Mouse (Mus musculus) MEL (cell line): Measurements from ENCODE around the gene Ccdc57. TPM values are rescaled to one million over a fixed set of nuclear protein-coding genes. Genes with fewer than 3 reads are reported as not detected.
A peak's percentile ranks its signal among the peaks of the same experiment; 100 is the strongest.

ENCODE experiments used
- DNase-seq: peaks from one replicate; pipeline ENCODE4 v3.0.0; 2011; ENCODE audit warnings: low read depth, low spot score
- H3K27ac ChIP-seq: 2 replicates; pipeline ENCODE4 v1.5.1; 2012; ENCODE audit warnings: low read depth, mild to moderate bottlenecking, control low read depth, low read length, moderate library complexity; ENCODE audit not compliant: control insufficient read depth
- H3K27me3 ChIP-seq, 2 experiments: fragments of 150-350 bp in 1 of 2; sonication (generic) in 1 of 2; 2 replicates each; pipeline ENCODE4 v1.6.1; 2012; ENCODE audit warnings: low read length in 2 of 2, mild to moderate bottlenecking in 2 of 2, improper control_type of control experiment in 1 of 2, moderate library complexity in 1 of 2; ENCODE audit not compliant: insufficient read depth in 2 of 2, control insufficient read depth in 1 of 2
- H3K36me3 ChIP-seq, 2 experiments: 2 replicates each; pipeline ENCODE4 v1.6.1; 2012 to 2014; ENCODE audit warnings: low read length in 2 of 2, improper control_type of control experiment in 1 of 2, inconsistent platforms in 1 of 2, mild to moderate bottlenecking in 1 of 2; ENCODE audit not compliant: insufficient read depth in 2 of 2, control insufficient read depth in 1 of 2
- H3K4me1 ChIP-seq, 2 experiments: fragments of 150-350 bp in 1 of 2; sonication (generic) in 1 of 2; 2 replicates each; pipeline ENCODE4 v1.6.1; 2012; ENCODE audit warnings: low read length in 2 of 2, improper control_type of control experiment in 1 of 2, mild to moderate bottlenecking in 1 of 2; ENCODE audit not compliant: insufficient read depth in 2 of 2, control insufficient read depth in 1 of 2
- H3K4me3 ChIP-seq, 2 experiments: fragments of 150-350 bp in 1 of 2; sonication (generic) in 1 of 2; 2 replicates each; pipeline ENCODE4 v1.5.1; 2012; ENCODE audit warnings: low read depth in 2 of 2, low read length in 2 of 2, mild to moderate bottlenecking in 2 of 2, moderate library complexity in 2 of 2, control low read depth in 1 of 2, improper control_type of control experiment in 1 of 2; ENCODE audit not compliant: control insufficient read depth in 1 of 2, insufficient read depth in 1 of 2
- H3K79me2 ChIP-seq: 2 replicates; pipeline ENCODE4 v1.6.1; 2012; ENCODE audit warnings: mild to moderate bottlenecking, low read length, moderate library complexity; ENCODE audit not compliant: control insufficient read depth, poor library complexity, insufficient read depth
- H3K9ac ChIP-seq: 2 replicates; pipeline ENCODE4 v1.6.1; 2012; ENCODE audit warnings: low read depth, mild to moderate bottlenecking, control low read depth, low read length, moderate library complexity; ENCODE audit not compliant: control insufficient read depth, poor library complexity, severe bottlenecking
- H3K9me3 ChIP-seq: fragments of 150-350 bp; sonication (generic); replicated peaks from 2 replicates; pipeline ENCODE4 v1.6.1; 2012; ENCODE audit warnings: mild to moderate bottlenecking, low read length, improper control_type of control experiment, moderate library complexity; ENCODE audit not compliant: insufficient read depth
- BHLHE40 ChIP-seq: IDR thresholded peaks from 2 replicates; pipeline ENCODE4 v1.6.1; 2012; ENCODE audit warnings: low read depth, mild to moderate bottlenecking, inconsistent platforms, low read length, improper control_type of control experiment, borderline replicate concordance
- CHD1 ChIP-seq: IDR thresholded peaks from 2 replicates; pipeline ENCODE4 v1.6.1; 2012; ENCODE audit warnings: low read depth, mild to moderate bottlenecking, inconsistent platforms, low read length, improper control_type of control experiment
- CHD2 ChIP-seq: IDR thresholded peaks from 2 replicates; pipeline ENCODE4 v1.6.1; 2011; ENCODE audit warnings: low read length, improper control_type of control experiment
- E2F4 ChIP-seq: IDR thresholded peaks from 2 replicates; pipeline ENCODE4 v1.6.1; 2011; ENCODE audit warnings: low read depth, low read length, improper control_type of control experiment, borderline replicate concordance
- ELF1 ChIP-seq: IDR thresholded peaks from 2 replicates; pipeline ENCODE4 v1.6.1; 2014; ENCODE audit warnings: low read depth, mild to moderate bottlenecking, inconsistent platforms, low read length, improper control_type of control experiment, moderate library complexity
- GABPA ChIP-seq: IDR thresholded peaks from 2 replicates; pipeline ENCODE4 v1.6.1; 2012; ENCODE audit warnings: low read depth, mild to moderate bottlenecking, inconsistent platforms, low read length, improper control_type of control experiment, moderate library complexity
- GATA1 ChIP-seq: IDR thresholded peaks from 2 replicates; pipeline ENCODE4 v1.6.1; 2011; ENCODE audit warnings: low read depth, low read length, improper control_type of control experiment
- HCFC1 ChIP-seq: IDR thresholded peaks from 2 replicates; pipeline ENCODE4 v1.6.1; 2012; ENCODE audit warnings: low read depth, mild to moderate bottlenecking, inconsistent platforms, low read length, improper control_type of control experiment, moderate library complexity
- JUND ChIP-seq: IDR thresholded peaks from 2 replicates; pipeline ENCODE4 v1.6.1; 2011; ENCODE audit warnings: low read depth, mild to moderate bottlenecking, improper control_type of control experiment, low read length
- KAT2A ChIP-seq: conservative IDR thresholded peaks from 2 replicates; pipeline ENCODE4 v1.6.1; 2012; ENCODE audit warnings: low read depth, low read length, improper control_type of control experiment, inconsistent platforms
- MAFK ChIP-seq: IDR thresholded peaks from 2 replicates; pipeline ENCODE4 v1.6.1; 2011; ENCODE audit warnings: low read depth, mild to moderate bottlenecking, low read length, improper control_type of control experiment, borderline replicate concordance
- MAX ChIP-seq: IDR thresholded peaks from 2 replicates; pipeline ENCODE4 v1.6.1; 2011; ENCODE audit warnings: low read length, improper control_type of control experiment
- MAZ ChIP-seq: IDR thresholded peaks from 2 replicates; pipeline ENCODE4 v1.6.1; 2012; ENCODE audit warnings: low read depth, mild to moderate bottlenecking, inconsistent platforms, low read length, improper control_type of control experiment
- MEF2A ChIP-seq: IDR thresholded peaks from 2 replicates; pipeline ENCODE4 v1.6.1; 2014; ENCODE audit warnings: low read depth, mild to moderate bottlenecking, inconsistent platforms, low read length, improper control_type of control experiment; ENCODE audit not compliant: poor library complexity, insufficient replicate concordance, severe bottlenecking; ENCODE audit errors: extremely low read depth
- MXI1 ChIP-seq: IDR thresholded peaks from 2 replicates; pipeline ENCODE4 v1.6.1; 2011; ENCODE audit warnings: mild to moderate bottlenecking, low read depth, low read length, improper control_type of control experiment
- MYB ChIP-seq: IDR thresholded peaks from 2 replicates; pipeline ENCODE4 v1.6.1; 2011; ENCODE audit warnings: mild to moderate bottlenecking, low read depth, low read length, improper control_type of control experiment
- MYC ChIP-seq: IDR thresholded peaks from 2 replicates; pipeline ENCODE4 v1.6.1; 2011; ENCODE audit warnings: low read depth, mild to moderate bottlenecking, low read length, improper control_type of control experiment, moderate library complexity
- NELFE ChIP-seq: IDR thresholded peaks from 2 replicates; pipeline ENCODE4 v1.6.1; 2011; ENCODE audit warnings: low read depth, low read length, improper control_type of control experiment
- NRF1 ChIP-seq: IDR thresholded peaks from 2 replicates; pipeline ENCODE4 v1.6.1; 2014; ENCODE audit warnings: low read depth, mild to moderate bottlenecking, inconsistent platforms, low read length, improper control_type of control experiment, moderate library complexity; ENCODE audit not compliant: poor library complexity, insufficient read depth, severe bottlenecking
- POLR2A ChIP-seq, 2 experiments: IDR thresholded peaks; 2 replicates each; pipeline ENCODE4 v1.6.1; 2011 to 2012; ENCODE audit warnings: low read length in 2 of 2, mild to moderate bottlenecking in 2 of 2, control low read depth in 1 of 2, improper control_type of control experiment in 1 of 2, low read depth in 1 of 2, moderate library complexity in 1 of 2; ENCODE audit not compliant: control insufficient read depth in 1 of 2, insufficient read depth in 1 of 2, poor library complexity in 1 of 2
- POLR2AphosphoS2 ChIP-seq: IDR thresholded peaks from 2 replicates; pipeline ENCODE4 v1.6.1; 2011; ENCODE audit warnings: low read length, improper control_type of control experiment
- POLR2AphosphoS5 ChIP-seq: IDR thresholded peaks from 2 replicates; pipeline ENCODE4 v1.6.1; 2012; ENCODE audit warnings: low read depth, borderline replicate concordance, mild to moderate bottlenecking, inconsistent platforms, low read length, moderate library complexity, mixed read lengths
- RCOR1 ChIP-seq: IDR thresholded peaks from 2 replicates; pipeline ENCODE4 v1.6.1; 2012; ENCODE audit warnings: low read depth, mild to moderate bottlenecking, inconsistent platforms, low read length, improper control_type of control experiment
- SIN3A ChIP-seq: IDR thresholded peaks from 2 replicates; pipeline ENCODE4 v1.6.1; 2012; ENCODE audit warnings: low read length, improper control_type of control experiment, inconsistent platforms
- SMC3 ChIP-seq: IDR thresholded peaks from 2 replicates; pipeline ENCODE4 v1.6.1; 2011; ENCODE audit warnings: low read depth, low read length, improper control_type of control experiment
- TAL1 ChIP-seq: IDR thresholded peaks from 2 replicates; pipeline ENCODE4 v1.6.1; 2012; ENCODE audit warnings: mild to moderate bottlenecking, inconsistent platforms, low read length, moderate library complexity, mixed read lengths
- UBTF ChIP-seq: IDR thresholded peaks from 2 replicates; pipeline ENCODE4 v1.6.1; 2012; ENCODE audit warnings: low read depth, mild to moderate bottlenecking, inconsistent platforms, low read length, improper control_type of control experiment, moderate library complexity, borderline replicate concordance; ENCODE audit not compliant: insufficient read depth
- USF1 ChIP-seq: IDR thresholded peaks from 2 replicates; pipeline ENCODE4 v1.6.1; 2014; ENCODE audit warnings: low read depth, mild to moderate bottlenecking, inconsistent platforms, low read length, improper control_type of control experiment, moderate library complexity
- USF2 ChIP-seq, 2 experiments: IDR thresholded peaks; 2 replicates each; pipeline ENCODE4 v1.6.1; 2011 to 2012; ENCODE audit warnings: improper control_type of control experiment in 2 of 2, low read length in 2 of 2, borderline replicate concordance in 1 of 2, inconsistent platforms in 1 of 2, low read depth in 1 of 2, mild to moderate bottlenecking in 1 of 2; ENCODE audit not compliant: insufficient read depth in 1 of 2
- ZKSCAN1 ChIP-seq: IDR thresholded peaks from 2 replicates; pipeline ENCODE4 v1.6.1; 2012; ENCODE audit warnings: low read depth, mild to moderate bottlenecking, inconsistent platforms, low read length, improper control_type of control experiment, moderate library complexity
- ZMIZ1 ChIP-seq: IDR thresholded peaks from 2 replicates; pipeline ENCODE4 v1.6.1; 2012; ENCODE audit warnings: low read depth, mild to moderate bottlenecking, inconsistent platforms, low read length, improper control_type of control experiment, moderate library complexity
- ZNF384 ChIP-seq: IDR thresholded peaks from 2 replicates; pipeline ENCODE4 v1.6.1; 2012; ENCODE audit warnings: low read depth, mild to moderate bottlenecking, inconsistent platforms, low read length, improper control_type of control experiment
- polyA plus RNA-seq, 2 experiments: library from polyadenylated mRNA; stranded (reverse) in 1 of 2; unstranded in 1 of 2; fragments of >175 nt in 1 of 2; fragments of >200 nt in 1 of 2; gene quantifications; 2 replicates each; pipeline versions ENCODE4 v1.2.1 to v1.2.4; 2012; ENCODE audit warnings: low replicate concordance in 2 of 2, low read depth in 1 of 2; ENCODE audit not compliant: insufficient read length in 2 of 2, insufficient read depth in 1 of 2, missing spikeins in 1 of 2
- total RNA-seq: library from RNA; depleted of rRNA; stranded (reverse); fragments of 300-350 nt; gene quantifications from 2 replicates; pipeline ENCODE4 v1.2.3, GENCODE M21; 2012

Gene Ccdc57
- total and polyA plus RNA-seq, 3 experiments = 5.3 to 7.4 TPM; not detected in 1

GRCm38 (mm10) chr11:120824787-120825288, 107.8 kb downstream of the Ccdc57 start (continued):
- peak; percentile 33; the same call in 1 of the 2 replicates for TF ChIP-seq MAZ
- TF ChIP-seq NRF1 = no peak
- TF ChIP-seq, all 39 proteins: peak for 6

- Histone ChIP-seq H3K9me3 (no peaks in the 10 kb centered on the region), H3K27ac (peak within 1 kb of the TSS; percentile 74), H3K79me2 (peaks cover 44% of the 10 kb centered on the region), H3K36me3 (peaks cover 2 to 12% of the 10 kb centered on the region in 2 experiments; a peak in 3 of 4 replicates), H3K4me1 (peaks cover 0 to 20% of the 10 kb centered on the region in 2 experiments; a peak in 3 of 4 replicates), H3K4me3 (peak within 1 kb of the TSS; percentile 77 to 94), H3K27me3 (no peaks in the 10 kb centered on the region), H3K9ac (peak within 1 kb of the TSS; percentile 89)
- peak; percentile 99 for DNase-seq
- TF ChIP-seq USF2 (IDR thresholded peaks at IDR 0.05; ENCODE audit: borderline replicate concordance in 1 of 2, insufficient read depth in 1 of 2, low read depth in 1 of 2, low read length in 2 of 2) (no peak), CHD2 (no peak), JUND (no peak), GABPA (no peak), SMC3 (no peak), NRF1 (peak; percentile 86), MXI1 (peak; percentile 90), ZKSCAN1 (no peak), ZNF384 (no peak), NELFE (peak; percentile 98), GATA1 (no peak), MAZ (peak; percentile 85), UBTF (0 out of 2 replicates have a peak, but pooled peaks have one; percentile 48), MYC (peak; percentile 87), POLR2A (IDR thresholded peaks at IDR 0.05; ENCODE audit: control insufficient read depth in 1 of 2, insufficient read depth in 1 of 2, low read depth in 1 of 2, low read length in 2 of 2, poor library complexity in 1 of 2) (peak; percentile 96 to 99), MAX (peak; percentile 91), BHLHE40 (no peak), USF1 (no peak), HCFC1 (peak; percentile 66), KAT2A (no peak; the same call in 1 of the 2 replicates), CHD1 (no peak), POLR2AphosphoS5 (peak; percentile 97; the same call in 1 of the 2 replicates), ZMIZ1 (peak; percentile 99), MEF2A (no peak), E2F4 (peak; percentile 53; the same call in 1 of the 2 replicates), SIN3A (peak; percentile 65), MAFK (no peak), ELF1 (peak; percentile 36), POLR2AphosphoS2 (peak; percentile 83), TAL1 (no peak), MYB (no peak), RCOR1 (no peak)
Measured at GRCm38 (mm10) chr11:120823956-120824786, 108.5 kb downstream of the Ccdc57 start, which contains the start of gene Fasn. Fasn (minus strand) TSS chr11:120824547.
